Mouse (Mus musculus) stomach, embryonic 14.5 days (tissue): ENCODE results near the gene Hsd17b1. TPM values are rescaled to one million over a fixed set of nuclear protein-coding genes. Genes with fewer than 3 reads are reported as not detected.

Experiments used
- ATAC-seq: fragments of 200-750 bp; cut with Nextera tagmentation; 2 replicates; pipeline ENCODE4 v1.8.0; 2017; ENCODE audit warnings: low read depth, moderate TSS enrichment; ENCODE audit not compliant: insufficient number of reproducible peaks, insufficient read depth, low FRiP score
- H3K27ac ChIP-seq: fragments of 300-500 bp; sonication (generic); 2 replicates; pipeline ENCODE4 v1.5.1; 2014; ENCODE audit warnings: mild to moderate bottlenecking, low read length, moderate library complexity, mixed read lengths
- H3K27me3 ChIP-seq: fragments of 300-500 bp; sonication (generic); 2 replicates; pipeline ENCODE4 v1.6.1; 2014; ENCODE audit warnings: low read length, control low read depth, mixed read lengths; ENCODE audit not compliant: control insufficient read depth, insufficient read depth
- H3K36me3 ChIP-seq: fragments of 300-500 bp; sonication (generic); 2 replicates; pipeline ENCODE4 v1.6.1; 2014; ENCODE audit warnings: mild to moderate bottlenecking, control low read depth, low read length, moderate library complexity, mixed read lengths; ENCODE audit not compliant: control insufficient read depth, insufficient read depth
- H3K4me1 ChIP-seq: fragments of 300-500 bp; sonication (generic); 2 replicates; pipeline ENCODE4 v1.6.1; 2014; ENCODE audit warnings: low read length, control low read depth, mixed read lengths; ENCODE audit not compliant: control insufficient read depth, insufficient read depth
- H3K4me2 ChIP-seq: fragments of 300-500 bp; sonication (generic); replicated peaks from 2 replicates; pipeline ENCODE4 v1.6.1; 2014; ENCODE audit warnings: low read depth, low read length, control low read depth
- H3K4me3 ChIP-seq: fragments of 300-500 bp; sonication (generic); 2 replicates; pipeline ENCODE4 v1.5.1; 2014; ENCODE audit warnings: low read depth, low read length, control low read depth
- H3K9ac ChIP-seq: fragments of 300-500 bp; sonication (generic); replicated peaks from 2 replicates; pipeline ENCODE4 v1.6.1; 2014; ENCODE audit warnings: low read depth, mild to moderate bottlenecking, control low read depth, low read length, moderate library complexity, mixed read lengths
- H3K9me3 ChIP-seq: fragments of 300-500 bp; sonication (generic); 2 replicates; pipeline ENCODE4 v1.6.1; 2016; ENCODE audit warnings: low read depth, low read length, control low read depth; ENCODE audit not compliant: control insufficient read depth
- WGBS: fragments of 180-500 bp; shearing (Covaris S2); extraction: QIAGEN DNeasy Blood & Tissue Kit; methylation state at CpG from one replicate; pipeline ENCODE4 v1.1.7; 2014; 5-methylcytosine and 5-hydroxymethylcytosine counted together
- polyA plus RNA-seq: library from polyadenylated mRNA; unstranded; fragments of >200 nt; fragmentation: Nextera tagmentation; extraction: Ambion mirVana; gene quantifications from 2 replicates; pipeline ENCODE4 v1.2.1, GENCODE M21; 2014

Hsd17b1 gene
- polyA plus RNA-seq, 1 experiment from 2014 or later, result not detected

DNA sequence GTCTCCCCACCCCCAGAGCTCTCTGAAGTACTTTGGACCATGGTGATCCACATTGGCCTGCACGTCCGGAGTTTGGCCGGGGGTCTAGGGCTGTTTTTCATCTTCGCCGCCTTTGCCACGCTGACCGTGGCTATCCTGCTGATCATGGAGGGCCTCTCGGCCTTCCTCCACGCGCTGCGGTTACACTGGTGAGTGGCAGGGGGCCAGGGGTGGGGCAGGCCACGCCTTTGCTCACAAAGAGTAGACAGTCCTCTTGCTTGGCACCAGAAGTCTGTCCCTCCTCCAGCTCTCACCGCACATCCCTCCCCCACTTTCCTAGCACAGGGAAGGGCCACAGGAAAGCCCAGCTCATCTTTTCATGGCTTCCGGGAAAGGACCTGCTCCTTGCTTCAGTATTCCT, 22.8 kb upstream of the Hsd17b1 start:
- no peaks in the 10 kb centered on the region for H3K9me3 ChIP-seq
- ATAC-seq, result no peak
- no peak overlapping the region for H3K4me2 ChIP-seq
- H3K4me1 ChIP-seq, result peaks cover 33% of the 10 kb centered on the region
- H3K27me3 ChIP-seq, result no peaks in the 10 kb centered on the region
- no peak overlapping the region for H3K9ac ChIP-seq
- peaks cover 4% of the 10 kb centered on the region for H3K36me3 ChIP-seq
- H3K4me3 ChIP-seq, result no peak overlapping the region
- H3K27ac ChIP-seq, result no peak overlapping the region
- WGBS, result 78% methylated on average over 14 of the region's 14 CpGs

DNA sequence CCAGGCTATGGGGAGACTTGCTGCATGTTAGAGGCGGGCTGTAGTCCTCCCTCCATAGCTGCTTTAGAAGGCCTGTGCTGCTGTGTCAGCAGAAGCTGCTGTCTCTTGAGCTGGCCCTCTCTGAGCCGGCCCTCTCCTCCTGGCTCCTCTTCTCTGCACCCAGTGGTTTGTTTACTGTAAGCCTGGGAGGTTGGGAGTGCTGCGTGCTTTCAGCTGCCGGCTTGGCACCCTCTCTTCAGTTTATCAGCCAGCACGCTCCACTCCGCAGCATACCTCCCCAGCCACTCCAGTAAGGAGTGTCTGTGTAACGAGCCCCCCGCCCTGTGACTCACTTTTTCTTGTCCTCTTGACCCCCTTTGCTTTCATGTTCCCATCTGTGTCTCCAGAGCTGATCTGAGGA, 21.3 kb upstream of the Hsd17b1 start:
- Histone ChIP-seq H3K9ac (no peak overlapping the region; the same call in 1 of the 2 replicates), H3K27ac (peak overlapping the region; percentile 92), H3K9me3 (no peaks in the 10 kb centered on the region), H3K4me2 (no peak overlapping the region), H3K36me3 (no peaks in the 10 kb centered on the region; the same call in 1 of the 2 replicates), H3K4me3 (no peak overlapping the region), H3K27me3 (no peaks in the 10 kb centered on the region), H3K4me1 (peaks cover 45% of the 10 kb centered on the region)
- 10% methylated on average over 8 of the region's 8 CpGs for WGBS
- peak; percentile 65 for ATAC-seq

DNA sequence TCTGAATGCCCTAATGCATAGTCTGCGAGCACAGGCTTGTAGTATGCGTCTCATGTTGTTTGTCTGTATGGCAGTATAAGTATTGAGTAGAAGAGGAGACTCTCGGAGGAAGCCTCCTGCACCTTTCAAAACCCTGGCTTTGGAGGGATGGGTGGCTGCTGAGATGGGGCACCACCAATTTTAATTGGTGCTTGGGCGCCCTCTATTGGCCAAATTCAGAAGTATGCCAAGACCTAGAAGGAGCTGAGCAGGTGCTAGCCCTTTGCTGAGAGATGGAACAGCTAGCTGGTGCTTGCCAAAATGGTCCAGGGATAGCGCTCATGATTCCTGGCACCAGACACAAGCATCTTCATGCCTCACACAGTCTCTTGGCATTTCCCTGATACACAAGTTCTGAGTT, 20.4 kb upstream of the Hsd17b1 start:
- H3K36me3 ChIP-seq, result peaks cover 2% of the 10 kb centered on the region; the same call in 1 of the 2 replicates
- no peak for ATAC-seq
- no peaks in the 10 kb centered on the region for H3K9me3 ChIP-seq
- peak overlapping the region; percentile 92; the same call in 1 of the 2 replicates for H3K27ac ChIP-seq
- 30% methylated on average over 5 of the region's 5 CpGs for WGBS
- H3K9ac ChIP-seq, result no peak overlapping the region
- H3K4me1 ChIP-seq, result peaks cover 51% of the 10 kb centered on the region
- H3K4me3 ChIP-seq, result no peak overlapping the region
- H3K27me3 ChIP-seq, result no peaks in the 10 kb centered on the region
- H3K4me2 ChIP-seq, result no peak overlapping the region

DNA sequence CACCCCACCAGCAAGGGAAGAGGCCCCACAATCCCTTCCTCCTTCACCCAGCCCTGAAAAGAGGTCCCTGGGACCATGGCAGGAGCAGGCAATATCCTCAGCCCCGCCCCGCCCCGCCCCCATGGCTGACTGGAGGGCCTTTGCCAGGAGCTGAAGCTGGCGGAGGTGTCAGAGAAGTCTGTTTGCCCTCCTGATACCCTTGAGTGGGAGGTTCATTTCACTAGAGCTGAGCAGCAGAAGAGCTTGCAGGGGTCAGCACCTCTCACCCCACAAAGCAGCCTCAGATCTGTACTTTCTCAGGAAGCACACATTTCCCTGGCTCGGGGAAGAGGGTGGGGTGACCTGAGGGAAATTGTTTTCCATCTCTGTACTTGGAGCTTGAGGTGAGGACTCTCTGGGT, 19.5 kb upstream of the Hsd17b1 start:
- H3K36me3 ChIP-seq, result peaks cover 2% of the 10 kb centered on the region; the same call in 1 of the 2 replicates
- peak overlapping the region; percentile 66; the same call in 1 of the 2 replicates for H3K27ac ChIP-seq
- peaks cover 59% of the 10 kb centered on the region for H3K4me1 ChIP-seq
- WGBS, result 49% methylated on average over 5 of the region's 5 CpGs
- ATAC-seq, result no peak
- no peaks in the 10 kb centered on the region for H3K27me3 ChIP-seq
- H3K4me3 ChIP-seq, result no peak overlapping the region
- no peak overlapping the region for H3K4me2 ChIP-seq
- H3K9me3 ChIP-seq, result no peaks in the 10 kb centered on the region
- H3K9ac ChIP-seq, result no peak overlapping the region

DNA sequence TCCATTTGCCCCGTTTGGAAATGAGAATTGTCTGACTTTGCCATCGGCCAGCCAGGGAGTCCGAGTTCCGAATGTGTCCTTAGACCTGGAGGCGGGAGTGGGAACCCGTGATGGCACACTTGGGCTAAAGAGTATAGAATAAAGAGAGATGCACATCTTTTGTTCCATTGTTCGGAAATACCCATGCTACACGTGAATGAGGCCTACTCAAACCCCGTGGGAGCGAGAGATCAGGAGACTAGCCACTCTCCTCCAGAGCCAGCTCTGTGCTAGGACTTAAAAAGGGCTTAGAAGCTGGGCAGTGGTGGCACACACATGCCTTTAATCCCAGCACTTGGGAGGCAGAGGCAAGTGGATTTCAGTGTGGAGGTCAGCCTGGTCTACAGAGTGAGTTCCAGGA, 18.7 kb upstream of the Hsd17b1 start:
- no peak overlapping the region for H3K4me3 ChIP-seq
- no peak overlapping the region for H3K9ac ChIP-seq
- peaks cover 2% of the 10 kb centered on the region; the same call in 1 of the 2 replicates for H3K36me3 ChIP-seq
- WGBS, result 86% methylated on average over 10 of the region's 10 CpGs
- no peak overlapping the region for H3K4me2 ChIP-seq
- H3K27ac ChIP-seq, result peak overlapping the region; percentile 86
- peaks cover 65% of the 10 kb centered on the region for H3K4me1 ChIP-seq
- H3K9me3 ChIP-seq, result no peaks in the 10 kb centered on the region
- no peak for ATAC-seq
- H3K27me3 ChIP-seq, result no peaks in the 10 kb centered on the region

DNA sequence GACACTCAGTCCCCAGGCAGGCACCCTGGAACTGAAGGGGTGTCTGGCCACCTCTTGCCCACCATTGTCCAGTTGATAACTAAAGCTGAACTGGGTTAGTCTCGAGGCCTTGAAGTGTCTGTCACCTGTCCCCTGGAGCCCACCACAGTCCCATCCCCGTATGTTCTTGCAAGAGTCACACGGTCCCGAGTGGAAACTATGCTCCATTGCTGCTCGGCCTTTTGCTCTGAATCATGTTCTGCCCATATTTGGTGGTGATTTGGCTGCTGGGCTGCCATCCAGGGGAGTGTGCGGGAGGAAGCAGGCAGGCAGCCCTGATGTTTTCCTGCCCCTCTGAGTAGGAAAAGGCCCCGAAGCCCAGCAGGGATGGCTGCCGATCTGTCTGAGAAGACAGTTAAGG, 18.1 kb upstream of the Hsd17b1 start:
- Histone ChIP-seq H3K4me1 (peaks cover 65% of the 10 kb centered on the region), H3K4me2 (no peak overlapping the region), H3K9ac (no peak overlapping the region), H3K9me3 (no peaks in the 10 kb centered on the region), H3K27ac (peak overlapping the region; percentile 86), H3K4me3 (no peak overlapping the region), H3K36me3 (peaks cover 2% of the 10 kb centered on the region; the same call in 1 of the 2 replicates), H3K27me3 (no peaks in the 10 kb centered on the region)
- ATAC-seq, result no peak
- 33% methylated on average over 8 of the region's 8 CpGs for WGBS

DNA sequence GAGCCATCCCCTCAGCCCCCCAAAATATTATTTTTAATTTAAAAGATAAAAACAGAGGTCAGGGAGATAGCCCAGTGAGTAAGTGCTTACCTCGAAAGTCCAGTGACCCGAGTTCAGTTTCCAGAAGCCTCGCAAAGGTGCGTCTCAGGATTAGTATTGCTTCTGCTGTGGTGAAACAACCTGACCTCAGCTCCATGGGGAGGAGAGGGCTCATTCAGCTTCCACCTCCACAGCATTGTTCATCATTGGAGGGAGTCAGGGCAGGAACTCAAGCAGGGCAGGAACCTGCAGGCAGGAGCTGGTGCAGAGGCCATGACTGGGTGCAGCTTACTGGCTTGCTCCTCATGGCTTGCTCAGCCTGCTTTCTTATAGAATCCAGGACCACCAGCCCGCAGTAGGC, 17.2 kb upstream of the Hsd17b1 start:
- Histone ChIP-seq H3K9ac (no peak overlapping the region), H3K4me1 (peaks cover 65% of the 10 kb centered on the region), H3K36me3 (peaks cover 2% of the 10 kb centered on the region; the same call in 1 of the 2 replicates), H3K4me3 (no peak overlapping the region), H3K27ac (peak overlapping the region; percentile 86), H3K9me3 (no peaks in the 10 kb centered on the region), H3K27me3 (no peaks in the 10 kb centered on the region), H3K4me2 (no peak overlapping the region)
- no peak for ATAC-seq
- 73% methylated on average over 5 of the region's 5 CpGs for WGBS

DNA sequence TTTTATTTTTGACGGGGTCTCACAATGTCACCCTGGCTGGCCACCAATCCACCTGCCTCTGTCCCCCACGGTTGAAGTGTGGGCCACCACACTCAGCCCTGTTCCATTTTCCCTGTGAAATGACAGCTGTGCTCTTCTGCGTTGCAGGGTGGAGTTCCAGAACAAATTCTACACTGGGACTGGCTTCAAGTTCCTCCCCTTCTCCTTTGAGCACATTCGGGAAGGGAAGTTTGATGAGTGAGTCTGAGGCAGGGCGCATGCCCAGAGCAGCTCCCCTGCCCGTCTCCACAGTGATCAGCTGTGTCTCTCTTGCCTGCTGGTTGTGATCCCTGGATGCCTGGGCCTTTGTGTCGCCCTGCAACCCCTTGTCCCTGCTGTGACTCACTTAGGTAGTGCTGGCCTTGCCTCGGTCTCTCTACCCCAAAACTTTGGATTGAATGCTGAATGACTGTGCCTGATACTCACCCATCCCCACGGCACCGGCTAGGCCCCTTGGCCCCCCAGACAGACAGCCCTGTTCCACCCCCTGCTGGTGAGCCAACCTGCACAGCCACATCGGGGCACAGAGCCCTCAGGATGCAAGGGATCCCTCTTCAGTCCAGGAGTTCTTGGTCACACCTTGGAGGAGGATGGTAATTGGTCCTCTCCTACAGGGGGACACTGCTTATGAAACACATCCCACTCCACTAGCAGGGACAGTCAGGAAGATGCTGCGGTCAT, 15.9 kb upstream of the Hsd17b1 start:
- Histone ChIP-seq H3K36me3 (peaks cover 2% of the 10 kb centered on the region; the same call in 1 of the 2 replicates), H3K4me3 (no peak overlapping the region), H3K4me1 (peaks cover 56% of the 10 kb centered on the region), H3K9ac (no peak overlapping the region), H3K27ac (peak overlapping the region; percentile 86; the same call in 1 of the 2 replicates), H3K27me3 (no peaks in the 10 kb centered on the region), H3K9me3 (no peaks in the 10 kb centered on the region), H3K4me2 (no peak overlapping the region)
- 67% methylated on average over 12 of the region's 12 CpGs for WGBS
- no peak for ATAC-seq
